25 mouse cellular contexts compared by ENCODE assay signal in the genomic region with DNA sequence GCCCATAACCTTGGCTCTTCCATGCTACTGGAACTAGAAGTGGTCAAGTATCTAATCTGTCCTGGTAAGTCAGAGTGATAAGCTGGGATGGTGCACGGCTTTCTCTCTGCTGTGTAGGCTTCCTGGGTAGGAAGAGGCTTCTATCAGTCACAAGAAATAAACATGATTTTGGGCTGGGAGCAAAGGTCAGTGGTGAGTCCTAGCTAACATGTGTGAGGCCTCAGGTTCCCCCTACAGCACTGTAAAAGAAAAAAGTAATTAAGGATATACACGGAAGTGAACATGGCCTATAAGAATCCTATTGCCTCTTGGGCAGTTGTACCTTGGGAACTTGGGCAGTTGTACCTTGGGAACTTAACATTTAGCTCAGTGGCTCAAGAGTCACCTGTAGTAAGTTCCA.
"Had no signal": no experiment of that assay in that cellular context is flagged by ENCODE, and none has a peak within 500 bp of the region (broad histone marks: within the 10 kb centered on the region; RNA-seq: fewer than 3 reads in every experiment).

No protein-coding gene starts in this region.

- H3K9ac ChIP-seq: heart, embryonic 12.5 days; hindbrain, embryonic 12.5 days; hindbrain, embryonic 14.5 days; kidney, embryonic 15.5 days; limb, embryonic 13.5 days; limb, embryonic 15.5 days; liver, embryonic 12.5 days; liver, embryonic 14.5 days had no signal

- H3K27ac ChIP-seq: gastrocnemius, adult 2 months; heart, embryonic 10.5 days; hindbrain, embryonic 12.5 days; hindbrain, embryonic 14.5 days; kidney, embryonic 15.5 days; kidney, postnatal 0 days; left cerebral cortex, adult 2 months; limb, embryonic 13.5 days; limb, embryonic 15.5 days; liver, embryonic 12.5 days; liver, embryonic 14.5 days had no signal

- ATAC-seq: forebrain, embryonic 16.5 days; hindbrain, embryonic 16.5 days; inflammation-experienced regulatory T-cells, adult 6 months; liver, embryonic 12.5 days had no signal

- H3K4me3 ChIP-seq: gastrocnemius, adult 2 months; heart, embryonic 10.5 days; heart, embryonic 12.5 days; hindbrain, embryonic 12.5 days; kidney, embryonic 15.5 days; left cerebral cortex, adult 2 months; limb, embryonic 13.5 days; limb, embryonic 15.5 days; liver, embryonic 12.5 days had no signal

- DNase-seq: gastrocnemius, adult 2 months; gastrocnemius, postnatal 10 days; gastrocnemius, postnatal 25 days; heart, adult 18-20 months; heart, postnatal 10 days; kidney, adult 11 months; kidney, adult 9 months; kidney, postnatal 14 days; kidney, postnatal 36 days; layer of hippocampus, adult 9-11 months; left cerebral cortex, postnatal 4 days had no signal

- H3K4me1 ChIP-seq: heart, embryonic 10.5 days; heart, embryonic 12.5 days; hindbrain, embryonic 12.5 days; kidney, embryonic 15.5 days; limb, embryonic 13.5 days; limb, embryonic 15.5 days had no signal

- H3K27me3 ChIP-seq: heart, embryonic 12.5 days; hindbrain, embryonic 12.5 days; kidney, embryonic 15.5 days; limb, embryonic 13.5 days; limb, embryonic 15.5 days; liver, embryonic 12.5 days had no signal

- H3K4me2 ChIP-seq: heart, embryonic 12.5 days; hindbrain, embryonic 12.5 days; hindbrain, embryonic 14.5 days; kidney, embryonic 15.5 days; limb, embryonic 13.5 days; limb, embryonic 15.5 days; liver, embryonic 12.5 days had no signal

- H3K9me3 ChIP-seq: heart, embryonic 10.5 days; heart, embryonic 12.5 days; hindbrain, embryonic 12.5 days; kidney, embryonic 15.5 days; limb, embryonic 13.5 days; limb, embryonic 15.5 days; liver, embryonic 12.5 days had no signal
